Mouse (Mus musculus): ENCODE measurements around the gene Aen.
A peak's percentile ranks its signal among the peaks of the same experiment; 100 is the strongest.

The Aen gene

GRCm38 (mm10) chr7:78893917-78894316, 1.7 kb upstream of the Aen start:
- DNase-seq (ENCODE audit: low spot score) = no peak

GRCm38 (mm10) chr7:78895021-78895652, 517 bp upstream of the Aen start:
- no peak for DNase-seq (ENCODE audit: low spot score)

GRCm38 (mm10) chr7:78897567-78897966, 1.9 kb downstream of the Aen start:
- no peak for DNase-seq (ENCODE audit: low spot score)

GRCm38 (mm10) chr7:78903174-78903870, 7.7 kb downstream of the Aen start:
- DNase-seq (ENCODE audit: low spot score) = no peak

- DNase-seq (ENCODE audit: low spot score) = no peak
These were observed 8.5 kb downstream of the Aen start for GRCm38 (mm10) chr7:78904175-78904574.

GRCm38 (mm10) chr7:78909026-78909425, 13.4 kb downstream of the Aen start:
- no peak for DNase-seq (ENCODE audit: low spot score)

- DNase-seq (ENCODE audit: low spot score) = no peak
These were observed 14.9 kb downstream of the Aen start for GRCm38 (mm10) chr7:78910336-78911098.

GRCm38 (mm10) chr7:78911209-78911608, 15.6 kb downstream of the Aen start:
- no peak for DNase-seq (ENCODE audit: low spot score)

GRCm38 (mm10) chr7:78912253-78912973, 16.8 kb downstream of the Aen start:
- DNase-seq (ENCODE audit: low spot score) = no peak

- no peak for DNase-seq (ENCODE audit: low spot score)
These were observed 17.4 kb downstream of the Aen start, which contains the start of gene Isg20 for GRCm38 (mm10) chr7:78912974-78913474. Isg20 (plus strand) TSS chr7:78913424.

GRCm38 (mm10) chr7:78913649-78914544, 18.2 kb downstream of the Aen start:
- peak; percentile 47 for DNase-seq (ENCODE audit: low spot score)

GRCm38 (mm10) chr7:78914545-78914845, 18.8 kb downstream of the Aen start:
- no peak for DNase-seq (ENCODE audit: low spot score)

GRCm38 (mm10) chr7:78914896-78915510, 19.3 kb downstream of the Aen start:
- DNase-seq (ENCODE audit: low spot score) = no peak

GRCm38 (mm10) chr7:78918686-78919085, 23.0 kb downstream of the Aen start:
- no peak for DNase-seq (ENCODE audit: low spot score)

- no peak for DNase-seq (ENCODE audit: low spot score)
These were observed 26.9 kb downstream of the Aen start for GRCm38 (mm10) chr7:78922506-78922905.

- peak; percentile 32 for DNase-seq (ENCODE audit: low spot score)
These were observed 28.6 kb downstream of the Aen start for GRCm38 (mm10) chr7:78924300-78924699.

- no peak for DNase-seq (ENCODE audit: low spot score)
These were observed 29.1 kb downstream of the Aen start for GRCm38 (mm10) chr7:78924796-78925195.

- DNase-seq (ENCODE audit: low spot score) = no peak
These were observed 30.0 kb downstream of the Aen start for GRCm38 (mm10) chr7:78925680-78926079.

- DNase-seq (ENCODE audit: low spot score) = no peak
These were observed 30.5 kb downstream of the Aen start for GRCm38 (mm10) chr7:78926156-78926555.

GRCm38 (mm10) chr7:78927266-78927665, 31.6 kb downstream of the Aen start:
- no peak for DNase-seq (ENCODE audit: low spot score)

Measured in ovary, adult 18-20 months (tissue).